26 mouse cellular contexts compared by ENCODE assay signal in genomic region chr13:54760906-54761305, GRCm38 (mm10). TPM values are rescaled to one million over a fixed set of nuclear protein-coding genes. Genes with fewer than 3 reads are reported as not detected.
A peak's percentile ranks its signal among the peaks of the same experiment; 100 is the strongest.
DNase-seq lines count a peak whose midpoint lies in the region; ATAC-seq and TF ChIP-seq lines count a peak whose summit lies in the region.
"Had no signal": no experiment of that assay in that cellular context is flagged by ENCODE, and none has a peak within 500 bp of the region (broad histone marks: within the 10 kb centered on the region; RNA-seq: fewer than 3 reads in every experiment).

No protein-coding gene starts in this region.

- no peak overlapping the region for H3K4me2 ChIP-seq in forebrain, postnatal 0 days (ENCODE audit: low read depth)
- no peak overlapping the region for H3K4me2 ChIP-seq in forebrain, embryonic 12.5 days
- H3K4me2 ChIP-seq: hindbrain, embryonic 15.5 days had no signal

- no peaks in the 10 kb centered on the region for H3K36me3 ChIP-seq in forebrain, postnatal 0 days (ENCODE audit: insufficient read depth)
- H3K36me3 ChIP-seq in forebrain, embryonic 12.5 days (replicated peaks), result no peaks in the 10 kb centered on the region
- H3K36me3 ChIP-seq: embryonic facial prominence, embryonic 10.5 days; heart, embryonic 10.5 days; hindbrain, embryonic 15.5 days had no signal

- H3K27ac ChIP-seq in forebrain, postnatal 0 days (ENCODE audit: low read depth, low read length), result peak overlapping the region; percentile 16; the same call in 1 of the 2 replicates
- H3K27ac ChIP-seq in forebrain, embryonic 12.5 days, result no peak overlapping the region
- H3K27ac ChIP-seq in layer of hippocampus, adult 2 months, result peak overlapping the region; percentile 96
- peak overlapping the region; percentile 73 for H3K27ac ChIP-seq in cortical plate, adult 2 months (ENCODE audit: insufficient read depth, low read length)
- H3K27ac ChIP-seq: embryonic facial prominence, embryonic 10.5 days; heart, embryonic 10.5 days had no signal

- peak; percentile 57 for DNase-seq in cerebellum, adult 9-10 months
- DNase-seq in cerebellum, adult 11 months, result no peak
- no peak for DNase-seq in forebrain, postnatal 0 days
- no peak for DNase-seq in layer of hippocampus, adult 2 months (ENCODE audit: low spot score in 2 of 2)
- DNase-seq in layer of hippocampus, adult 18-20 months (ENCODE audit: low spot score in 2 of 2), result no peak
- no peak for DNase-seq in T-cell, adult 2 months (ENCODE audit: low spot score)
- DNase-seq: adrenal gland, adult 8-10 months; adrenal gland, postnatal 36 days; gastrocnemius, postnatal 10 days; heart, adult 18-20 months; heart, postnatal 10 days; heart, postnatal 4 days; kidney, adult 8-10 months had no signal

- 70% methylated on average over 7 of the region's 7 CpGs for WGBS in forebrain, postnatal 0 days
- 73% methylated on average over 7 of the region's 7 CpGs for WGBS in forebrain, embryonic 12.5 days

- TF ChIP-seq POLR2A in cortical plate, adult 2 months (IDR thresholded peaks at IDR 0.05; ENCODE audit: extremely low read depth, insufficient read depth, low read length), result no peak

- H3K9ac ChIP-seq in forebrain, postnatal 0 days, result no peak overlapping the region
- H3K9ac ChIP-seq in forebrain, embryonic 12.5 days, result no peak overlapping the region
- H3K9ac ChIP-seq: hindbrain, embryonic 15.5 days had no signal

- H3K9me3 ChIP-seq in forebrain, postnatal 0 days (ENCODE audit: low read length), result no peaks in the 10 kb centered on the region
- H3K9me3 ChIP-seq in forebrain, embryonic 12.5 days, result no peaks in the 10 kb centered on the region
- H3K9me3 ChIP-seq: embryonic facial prominence, embryonic 10.5 days; heart, embryonic 10.5 days; hindbrain, embryonic 15.5 days had no signal

- TF ChIP-seq CTCF in forebrain, postnatal 0 days (IDR thresholded peaks at IDR 0.05; ENCODE audit: low read depth), result no peak
- TF ChIP-seq CTCF in layer of hippocampus, adult 2 months (conservative IDR thresholded peaks at IDR 0.05), result no peak
- TF ChIP-seq CTCF in cortical plate, adult 2 months (IDR thresholded peaks at IDR 0.05; ENCODE audit: extremely low read depth, insufficient read depth, low read length), result no peak

- H3K27me3 ChIP-seq in forebrain, postnatal 0 days (ENCODE audit: insufficient read depth, low read length), result peaks cover 15% of the 10 kb centered on the region; the same call in 1 of the 2 replicates
- peaks cover 76% of the 10 kb centered on the region for H3K27me3 ChIP-seq in forebrain, embryonic 12.5 days

- no peak for ATAC-seq in forebrain, postnatal 0 days
- no peak for ATAC-seq in forebrain, embryonic 12.5 days (ENCODE audit: low FRiP score)
- ATAC-seq: forebrain, embryonic 16.5 days; inflammation-experienced regulatory T-cells, adult 6 months; intestine, postnatal 0 days had no signal

- peaks cover 28% of the 10 kb centered on the region for H3K4me1 ChIP-seq in forebrain, postnatal 0 days (ENCODE audit: insufficient read depth)
- peaks cover 43% of the 10 kb centered on the region for H3K4me1 ChIP-seq in forebrain, embryonic 12.5 days
- peaks cover 11% of the 10 kb centered on the region for H3K4me1 ChIP-seq in cortical plate, adult 2 months (ENCODE audit: control insufficient read depth, insufficient read depth, low read length)

- no peak overlapping the region for H3K4me3 ChIP-seq in forebrain, postnatal 0 days (ENCODE audit: low read depth, low read length)
- H3K4me3 ChIP-seq in forebrain, embryonic 12.5 days (replicated peaks), result no peak overlapping the region
- no peak overlapping the region for H3K4me3 ChIP-seq in layer of hippocampus, adult 2 months
- no peak overlapping the region for H3K4me3 ChIP-seq in cortical plate, adult 2 months (ENCODE audit: insufficient read depth, low read length)
- H3K4me3 ChIP-seq: embryonic facial prominence, embryonic 10.5 days; heart, embryonic 10.5 days; hindbrain, embryonic 15.5 days had no signal

RNA-seq across cellular contexts. Expression of gene Sncb, which starts 5.5 kb away (rescaled TPM):
- 32.7 and 38.1 TPM in 2 replicates for total RNA-seq in forebrain, postnatal 0 days (2014; rRNA removed)
- 122 and 137 TPM in 2 replicates for polyA plus RNA-seq in forebrain, postnatal 0 days (2015; fragmentation: Nextera tagmentation; extraction: Ambion mirVana)
- 2.7 and 3.6 TPM in 2 replicates for polyA plus RNA-seq in forebrain, embryonic 12.5 days (2016; fragmentation: Nextera tagmentation; extraction: Ambion mirVana)
- total RNA-seq in layer of hippocampus, adult 2 months (2021), result 100 to 1,000 TPM; 655 to 657 TPM
- 100 to 1,000 TPM; 687 to 705 TPM for total RNA-seq in layer of hippocampus, adult 18-20 months (2021)
- 734 and 773 TPM in 2 replicates for polyA plus RNA-seq in cortical plate, adult 2 months (2012; rRNA removed)
- total RNA-seq: CH12.LX; heart, adult 18-20 months; heart, postnatal 10 days; heart, postnatal 4 days had no signal
- polyA plus RNA-seq: heart, embryonic 14.5 days; kidney, embryonic 16.5 days had no signal

RNA-seq across cellular contexts. Expression of gene Gprin1, which starts 11.2 kb away (rescaled TPM):
- total RNA-seq in forebrain, postnatal 0 days (2014; rRNA removed), result 213 and 219 TPM in 2 replicates
- 37.1 and 39.0 TPM in 2 replicates for polyA plus RNA-seq in forebrain, postnatal 0 days (2015; fragmentation: Nextera tagmentation; extraction: Ambion mirVana)
- polyA plus RNA-seq in forebrain, embryonic 12.5 days (2016; fragmentation: Nextera tagmentation; extraction: Ambion mirVana), result 4.3 and 11.3 TPM in 2 replicates
- total RNA-seq in layer of hippocampus, adult 2 months (2021), result 100 to 1,000 TPM; 146 to 150 TPM
- 100 to 1,000 TPM; 146 to 150 TPM for total RNA-seq in layer of hippocampus, adult 18-20 months (2021)
- polyA plus RNA-seq in cortical plate, adult 2 months (2012; rRNA removed), result 57.2 and 62.1 TPM in 2 replicates
- total RNA-seq: CH12.LX; heart, adult 18-20 months had no signal
- polyA plus RNA-seq: inflammation-experienced regulatory T-cells, adult 6 months had no signal

RNA-seq across cellular contexts. Expression of gene Eif4e1b, which starts 22.9 kb away (rescaled TPM):
- not detected in 2 replicates for total RNA-seq in forebrain, postnatal 0 days (2014; rRNA removed)
- not detected in 2 replicates for polyA plus RNA-seq in forebrain, postnatal 0 days (2015; fragmentation: Nextera tagmentation; extraction: Ambion mirVana)
- not detected in 2 replicates for polyA plus RNA-seq in forebrain, embryonic 12.5 days (2016; fragmentation: Nextera tagmentation; extraction: Ambion mirVana)
- total RNA-seq in layer of hippocampus, adult 2 months (2021), result not detected
- total RNA-seq in layer of hippocampus, adult 18-20 months (2021), result not detected
- polyA plus RNA-seq in cortical plate, adult 2 months (2012; rRNA removed), result not detected in 2 replicates
- total RNA-seq: adrenal gland, adult 8-10 months; adrenal gland, postnatal 36 days; CH12.LX; gastrocnemius, postnatal 10 days; gastrocnemius, postnatal 4 days; heart, adult 18-20 months; heart, postnatal 10 days; heart, postnatal 4 days had no signal
- polyA plus RNA-seq: embryonic facial prominence, embryonic 10.5 days; embryonic facial prominence, embryonic 14.5 days; forebrain, embryonic 16.5 days; heart, embryonic 10.5 days; heart, embryonic 14.5 days; hindbrain, embryonic 15.5 days; inflammation-experienced regulatory T-cells, adult 6 months; intestine, postnatal 0 days; kidney, embryonic 16.5 days had no signal

RNA-seq across cellular contexts. Expression of gene Tspan17, which starts 28.3 kb away (rescaled TPM):
- total RNA-seq in forebrain, postnatal 0 days (2014; rRNA removed), result 26.5 and 28.3 TPM in 2 replicates
- polyA plus RNA-seq in forebrain, postnatal 0 days (2015; fragmentation: Nextera tagmentation; extraction: Ambion mirVana), result 44.2 and 61.1 TPM in 2 replicates
- 12.8 and 14.2 TPM in 2 replicates for polyA plus RNA-seq in forebrain, embryonic 12.5 days (2016; fragmentation: Nextera tagmentation; extraction: Ambion mirVana)
- total RNA-seq in layer of hippocampus, adult 2 months (2021), result 10 to 100 TPM; 96.7 to 97.7 TPM
- 10 to 100 TPM; 75.8 to 78.0 TPM for total RNA-seq in layer of hippocampus, adult 18-20 months (2021)
- 75.7 and 78.9 TPM in 2 replicates for polyA plus RNA-seq in cortical plate, adult 2 months (2012; rRNA removed)

RNA-seq across cellular contexts. Expression of gene Cdhr2, which starts 59.6 kb away (rescaled TPM):
- total RNA-seq in forebrain, postnatal 0 days (2014; rRNA removed), result 0.76 and 0.85 TPM in 2 replicates
- 0.24 and 0.53 TPM in 2 replicates for polyA plus RNA-seq in forebrain, postnatal 0 days (2015; fragmentation: Nextera tagmentation; extraction: Ambion mirVana)
- 0.05 TPM in 1 of 2 replicates, not detected in the other for polyA plus RNA-seq in forebrain, embryonic 12.5 days (2016; fragmentation: Nextera tagmentation; extraction: Ambion mirVana)
- under 1 TPM; 0.33 to 0.44 TPM for total RNA-seq in layer of hippocampus, adult 2 months (2021)
- total RNA-seq in layer of hippocampus, adult 18-20 months (2021), result under 1 TPM; 0.20 to 0.22 TPM
- 0.25 and 0.29 TPM in 2 replicates for polyA plus RNA-seq in cortical plate, adult 2 months (2012; rRNA removed)
- total RNA-seq: adrenal gland, adult 8-10 months; adrenal gland, postnatal 36 days; CH12.LX; heart, adult 18-20 months; heart, postnatal 10 days; heart, postnatal 4 days had no signal
- polyA plus RNA-seq: heart, embryonic 14.5 days; inflammation-experienced regulatory T-cells, adult 6 months had no signal

Comparison
In these comparisons a context has a peak if more than half of its experiments do, and no peak if none do; other contexts are left out.
1. RNA of gene Sncb, which starts 5.5 kb away (total RNA-seq): 687 to 705 TPM in layer of hippocampus, adult 18-20 months and 655 to 657 TPM in layer of hippocampus, adult 2 months; 32.7 to 38.1 TPM in forebrain, postnatal 0 days; every median in the first group is over 10 times any median in the second.